Mouse (Mus musculus): ENCODE results near the gene Trap1. TPM values are rescaled to one million over a fixed set of nuclear protein-coding genes. Genes with fewer than 3 reads are reported as not detected.

Trap1 gene
- polyA plus RNA-seq, 1 experiment from 2014 or later: 86.0 TPM

- ATAC-seq (ENCODE audit: low read depth) (no peak), DNase-seq (ENCODE audit: low spot score) (no peak)
- no peaks in the 10 kb centered on the region for H3K27me3 ChIP-seq (replicated peaks; ENCODE audit: control insufficient read depth, insufficient read depth, low read length)
- WGBS: 82% methylated on average over 5 of the region's 5 CpGs
- H3K27ac ChIP-seq (replicated peaks; ENCODE audit: low read depth, low read length): no peak overlapping the region
- H3K4me3 ChIP-seq (ENCODE audit: low read depth, low read length): no peak overlapping the region
- peaks cover 22% of the 10 kb centered on the region for H3K36me3 ChIP-seq (ENCODE audit: control insufficient read depth, insufficient read depth, low read length)
- no peaks in the 10 kb centered on the region for H3K9me3 ChIP-seq (ENCODE audit: control insufficient read depth, low read length)
- no peaks in the 10 kb centered on the region for H3K4me1 ChIP-seq (ENCODE audit: control insufficient read depth, insufficient read depth, low read length)
- H3K4me2 ChIP-seq (ENCODE audit: low read depth, low read length): no peak overlapping the region
- no peak overlapping the region for H3K9ac ChIP-seq (ENCODE audit: low read depth, low read length)
These were observed 43.7 kb downstream of the Trap1 start for GRCm38 (mm10) chr16:4033971-4034370.

- Histone ChIP-seq H3K4me3 (ENCODE audit: low read depth, low read length) (no peak overlapping the region), H3K9me3 (ENCODE audit: control insufficient read depth, low read length) (no peaks in the 10 kb centered on the region), H3K36me3 (ENCODE audit: control insufficient read depth, insufficient read depth, low read length) (peaks cover 6% of the 10 kb centered on the region), H3K9ac (ENCODE audit: low read depth, low read length) (no peak overlapping the region), H3K4me1 (ENCODE audit: control insufficient read depth, insufficient read depth, low read length) (no peaks in the 10 kb centered on the region), H3K4me2 (ENCODE audit: low read depth, low read length) (no peak overlapping the region), H3K27ac (replicated peaks; ENCODE audit: low read depth, low read length) (no peak overlapping the region), H3K27me3 (replicated peaks; ENCODE audit: control insufficient read depth, insufficient read depth, low read length) (no peaks in the 10 kb centered on the region)
- ATAC-seq (ENCODE audit: low read depth) (no peak), DNase-seq (ENCODE audit: low spot score) (no peak)
- 86% methylated on average over 6 of the region's 6 CpGs for WGBS
These were observed 45.3 kb downstream of the Trap1 start for GRCm38 (mm10) chr16:4032341-4032748.

GRCm38 (mm10) chr16:4031441-4032274 lies 46.0 kb downstream of the Trap1 start:
- no peaks in the 10 kb centered on the region for H3K4me1 ChIP-seq (ENCODE audit: control insufficient read depth, insufficient read depth, low read length)
- no peak overlapping the region for H3K4me3 ChIP-seq (ENCODE audit: low read depth, low read length)
- no peaks in the 10 kb centered on the region for H3K36me3 ChIP-seq (ENCODE audit: control insufficient read depth, insufficient read depth, low read length)
- H3K27ac ChIP-seq (replicated peaks; ENCODE audit: low read depth, low read length): no peak overlapping the region
- DNase-seq (ENCODE audit: low spot score) (no peak), ATAC-seq (ENCODE audit: low read depth) (no peak)
- no peak overlapping the region for H3K4me2 ChIP-seq (ENCODE audit: low read depth, low read length)
- H3K9me3 ChIP-seq (ENCODE audit: control insufficient read depth, low read length): no peaks in the 10 kb centered on the region
- WGBS: 29% methylated on average over 4 of the region's 6 CpGs
- no peak overlapping the region for H3K9ac ChIP-seq (ENCODE audit: low read depth, low read length)
- no peaks in the 10 kb centered on the region for H3K27me3 ChIP-seq (replicated peaks; ENCODE audit: control insufficient read depth, insufficient read depth, low read length)

GRCm38 (mm10) chr16:4030501-4030900 lies 47.1 kb downstream of the Trap1 start:
- Histone ChIP-seq H3K9ac (ENCODE audit: low read depth, low read length) (no peak overlapping the region), H3K4me2 (ENCODE audit: low read depth, low read length) (no peak overlapping the region), H3K9me3 (ENCODE audit: control insufficient read depth, low read length) (no peaks in the 10 kb centered on the region), H3K36me3 (ENCODE audit: control insufficient read depth, insufficient read depth, low read length) (no peaks in the 10 kb centered on the region), H3K27ac (replicated peaks; ENCODE audit: low read depth, low read length) (no peak overlapping the region), H3K4me3 (ENCODE audit: low read depth, low read length) (no peak overlapping the region), H3K27me3 (replicated peaks; ENCODE audit: control insufficient read depth, insufficient read depth, low read length) (no peaks in the 10 kb centered on the region), H3K4me1 (ENCODE audit: control insufficient read depth, insufficient read depth, low read length) (no peaks in the 10 kb centered on the region)
- no peak for DNase-seq (ENCODE audit: low spot score)
- WGBS: 89% methylated on average over 10 of the region's 10 CpGs
- no peak for ATAC-seq (ENCODE audit: low read depth)

GRCm38 (mm10) chr16:4029371-4029841 lies 48.2 kb downstream of the Trap1 start:
- no peaks in the 10 kb centered on the region for H3K4me1 ChIP-seq (ENCODE audit: control insufficient read depth, insufficient read depth, low read length)
- DNase-seq (ENCODE audit: low spot score) (no peak), ATAC-seq (ENCODE audit: low read depth) (no peak)
- WGBS: 64% methylated on average over 5 of the region's 5 CpGs
- H3K9ac ChIP-seq (ENCODE audit: low read depth, low read length): no peak overlapping the region
- no peak overlapping the region for H3K4me2 ChIP-seq (ENCODE audit: low read depth, low read length)
- no peak overlapping the region for H3K4me3 ChIP-seq (ENCODE audit: low read depth, low read length)
- H3K27me3 ChIP-seq (replicated peaks; ENCODE audit: control insufficient read depth, insufficient read depth, low read length): no peaks in the 10 kb centered on the region
- H3K9me3 ChIP-seq (ENCODE audit: control insufficient read depth, low read length): no peaks in the 10 kb centered on the region
- H3K27ac ChIP-seq (replicated peaks; ENCODE audit: low read depth, low read length): no peak overlapping the region
- H3K36me3 ChIP-seq (ENCODE audit: control insufficient read depth, insufficient read depth, low read length): no peaks in the 10 kb centered on the region

- no peak for DNase-seq (ENCODE audit: low spot score)
- Histone ChIP-seq H3K36me3 (ENCODE audit: control insufficient read depth, insufficient read depth, low read length) (no peaks in the 10 kb centered on the region), H3K4me3 (ENCODE audit: low read depth, low read length) (no peak overlapping the region), H3K27me3 (replicated peaks; ENCODE audit: control insufficient read depth, insufficient read depth, low read length) (no peaks in the 10 kb centered on the region), H3K4me2 (ENCODE audit: low read depth, low read length) (no peak overlapping the region), H3K9ac (ENCODE audit: low read depth, low read length) (no peak overlapping the region), H3K4me1 (ENCODE audit: control insufficient read depth, insufficient read depth, low read length) (no peaks in the 10 kb centered on the region), H3K27ac (replicated peaks; ENCODE audit: low read depth, low read length) (no peak overlapping the region), H3K9me3 (ENCODE audit: control insufficient read depth, low read length) (no peaks in the 10 kb centered on the region)
- WGBS: 73% methylated on average over 3 of the region's 3 CpGs
- ATAC-seq (ENCODE audit: low read depth): no peak
These were observed 50.4 kb downstream of the Trap1 start for GRCm38 (mm10) chr16:4027211-4027610.

GRCm38 (mm10) chr16:4026672-4027071 lies 51.0 kb downstream of the Trap1 start:
- no peak for ATAC-seq (ENCODE audit: low read depth)
- no peak for DNase-seq (ENCODE audit: low spot score)
- no peak overlapping the region for H3K27ac ChIP-seq (replicated peaks; ENCODE audit: low read depth, low read length)
- H3K4me3 ChIP-seq (ENCODE audit: low read depth, low read length): no peak overlapping the region
- no peak overlapping the region for H3K9ac ChIP-seq (ENCODE audit: low read depth, low read length)
- no peak overlapping the region for H3K4me2 ChIP-seq (ENCODE audit: low read depth, low read length)
- H3K27me3 ChIP-seq (replicated peaks; ENCODE audit: control insufficient read depth, insufficient read depth, low read length): no peaks in the 10 kb centered on the region
- H3K9me3 ChIP-seq (ENCODE audit: control insufficient read depth, low read length): no peaks in the 10 kb centered on the region
- no peaks in the 10 kb centered on the region for H3K36me3 ChIP-seq (ENCODE audit: control insufficient read depth, insufficient read depth, low read length)
- 63% methylated on average over 1 of the region's 1 CpGs for WGBS
- H3K4me1 ChIP-seq (ENCODE audit: control insufficient read depth, insufficient read depth, low read length): no peaks in the 10 kb centered on the region

- Histone ChIP-seq H3K9me3 (ENCODE audit: control insufficient read depth, low read length) (no peaks in the 10 kb centered on the region), H3K36me3 (ENCODE audit: control insufficient read depth, insufficient read depth, low read length) (no peaks in the 10 kb centered on the region), H3K4me2 (ENCODE audit: low read depth, low read length) (no peak overlapping the region), H3K4me3 (ENCODE audit: low read depth, low read length) (no peak overlapping the region), H3K27ac (replicated peaks; ENCODE audit: low read depth, low read length) (no peak overlapping the region), H3K4me1 (ENCODE audit: control insufficient read depth, insufficient read depth, low read length) (no peaks in the 10 kb centered on the region), H3K9ac (ENCODE audit: low read depth, low read length) (no peak overlapping the region), H3K27me3 (replicated peaks; ENCODE audit: control insufficient read depth, insufficient read depth, low read length) (no peaks in the 10 kb centered on the region)
- DNase-seq (ENCODE audit: low spot score) (no peak), ATAC-seq (ENCODE audit: low read depth) (no peak)
- 63% methylated on average over 4 of the region's 4 CpGs for WGBS
These were observed 54.9 kb downstream of the Trap1 start for GRCm38 (mm10) chr16:4022719-4023118.

- Histone ChIP-seq H3K4me1 (ENCODE audit: control insufficient read depth, insufficient read depth, low read length) (no peaks in the 10 kb centered on the region), H3K4me3 (ENCODE audit: low read depth, low read length) (no peak overlapping the region), H3K27ac (replicated peaks; ENCODE audit: low read depth, low read length) (no peak overlapping the region), H3K36me3 (ENCODE audit: control insufficient read depth, insufficient read depth, low read length) (no peaks in the 10 kb centered on the region), H3K9me3 (ENCODE audit: control insufficient read depth, low read length) (no peaks in the 10 kb centered on the region), H3K27me3 (replicated peaks; ENCODE audit: control insufficient read depth, insufficient read depth, low read length) (no peaks in the 10 kb centered on the region), H3K4me2 (ENCODE audit: low read depth, low read length) (no peak overlapping the region), H3K9ac (ENCODE audit: low read depth, low read length) (no peak overlapping the region)
- WGBS: 83% methylated on average over 1 of the region's 1 CpGs
- DNase-seq (ENCODE audit: low spot score) (no peak), ATAC-seq (ENCODE audit: low read depth) (no peak)
These were observed 56.4 kb downstream of the Trap1 start for GRCm38 (mm10) chr16:4021241-4021640.
